Mouse (Mus musculus) cortical plate, adult 2 months (tissue): ENCODE measurements around the gene Mgmt.

Experiments
- CTCF ChIP-seq: fragments of 200-500 bp; IDR thresholded peaks from 2 replicates; pipeline ENCODE4 v1.5.1; 2011; ENCODE audit warnings: mild to moderate bottlenecking, control low read depth, low read length; ENCODE audit not compliant: insufficient read depth; ENCODE audit errors: extremely low read depth
- POLR2A ChIP-seq: fragments of 200-500 bp; IDR thresholded peaks from 2 replicates; pipeline ENCODE4 v1.6.1; 2011; ENCODE audit warnings: mild to moderate bottlenecking, low read length, control low read depth; ENCODE audit not compliant: insufficient read depth; ENCODE audit errors: extremely low read depth

DNA sequence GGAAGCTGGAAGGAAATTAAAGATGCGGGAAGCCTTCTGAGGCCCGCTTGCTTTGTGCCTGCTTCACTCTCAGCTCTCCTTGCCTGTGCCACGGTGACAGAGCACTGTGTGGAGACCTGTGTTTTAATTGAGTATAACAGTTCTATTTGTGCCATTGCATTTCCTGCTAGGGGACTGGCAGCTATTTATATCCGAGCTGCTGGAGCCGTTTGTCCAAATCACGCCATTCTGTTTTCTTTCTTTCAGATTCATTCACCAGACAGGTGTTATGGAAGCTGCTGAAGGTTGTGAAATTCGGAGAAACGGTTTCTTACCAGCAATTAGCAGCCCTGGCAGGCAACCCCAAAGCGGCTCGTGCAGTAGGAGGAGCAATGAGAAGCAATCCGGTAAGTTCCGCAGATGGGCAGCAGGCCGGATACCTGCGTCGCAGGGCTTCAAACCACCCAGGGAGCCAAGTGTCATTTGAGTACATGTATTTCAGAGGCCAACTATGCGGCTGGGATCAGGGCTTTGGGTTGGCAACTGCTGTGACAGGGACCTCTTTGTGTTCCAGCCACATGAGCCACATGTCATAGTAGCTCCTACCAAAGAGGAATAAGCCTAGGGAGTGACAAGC lies 226.9 kb downstream of the Mgmt start:
- TF ChIP-seq CTCF (no peak), POLR2A (no peak)
